Mouse (Mus musculus): Measurements from ENCODE around the gene Cnr2. TPM values are rescaled to one million over a fixed set of nuclear protein-coding genes. Genes with fewer than 3 reads are reported as not detected.
"Not testable (repeated sequence)": the region's sequence is repeated elsewhere in the genome, so short reads cannot be mapped to it uniquely, and the experiment has no call there.

Gene Cnr2
- polyA plus RNA-seq, 1 experiment from 2014 or later, result 0.29 TPM

DNA sequence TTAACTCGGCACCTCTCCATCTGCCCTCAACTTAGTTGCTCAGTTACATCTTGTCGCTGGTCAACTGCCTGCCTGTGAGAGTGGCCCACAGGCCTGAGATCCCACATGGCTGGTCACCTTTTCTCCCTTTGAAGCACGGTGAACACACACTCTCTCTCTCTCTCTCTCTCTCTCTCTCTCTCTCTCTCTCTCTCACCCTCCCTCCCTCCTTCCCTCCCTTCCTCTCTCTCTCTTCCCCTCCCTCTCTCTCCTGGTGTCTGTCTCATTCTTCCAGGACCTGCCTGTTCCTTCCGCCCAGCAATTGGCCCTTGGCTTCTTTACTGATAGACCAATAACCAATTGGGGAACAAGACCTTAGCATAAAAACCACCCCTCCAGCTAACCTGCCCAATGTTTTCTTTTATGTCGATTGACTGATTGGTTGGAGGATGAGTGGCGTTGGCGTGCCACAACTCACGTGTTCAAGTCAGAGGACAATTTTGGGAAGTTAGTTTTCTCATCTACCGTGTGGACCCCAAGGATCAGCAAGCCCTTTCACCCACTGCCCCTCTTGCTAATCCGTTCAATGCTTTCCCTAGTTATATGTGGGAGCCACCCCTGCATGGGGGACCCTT, 31.1 kb downstream of the Cnr2 start:
- Histone ChIP-seq H3K4me2 (no peak overlapping the region), H3K4me1 (peaks cover 23% of the 10 kb centered on the region), H3K4me3 (no peak overlapping the region), H3K27me3 (replicated peaks) (no peaks in the 10 kb centered on the region), H3K27ac (replicated peaks) (no peak overlapping the region), H3K36me3 (peaks cover 51% of the 10 kb centered on the region), H3K9ac (no peak overlapping the region), H3K9me3 (no peaks in the 10 kb centered on the region)
- WGBS, result 70% methylated on average over 10 of the region's 10 CpGs
- ATAC-seq (ENCODE audit: extremely low read depth, insufficient number of reproducible peaks, low FRiP score, low TSS enrichment), result no peak

DNA sequence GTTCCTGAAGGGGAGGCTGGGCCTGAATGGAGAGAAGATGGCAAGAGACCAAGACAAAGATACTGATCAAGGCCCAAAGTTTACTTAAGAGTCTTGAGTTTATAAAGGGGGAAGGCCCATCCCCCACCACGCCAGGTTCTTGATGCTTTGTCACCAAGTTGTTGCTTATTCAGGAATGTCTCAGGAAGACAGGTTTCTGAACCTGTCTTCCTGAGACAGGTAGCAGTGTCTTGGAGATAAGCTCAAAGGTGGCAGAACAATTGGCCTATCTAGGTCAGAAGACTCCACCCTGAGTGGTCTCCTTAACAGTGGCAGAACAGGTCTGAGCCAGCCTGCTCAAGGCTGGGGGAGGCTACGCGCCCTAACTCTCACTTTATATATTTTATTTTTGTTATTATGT, 31.7 kb downstream of the Cnr2 start:
- WGBS, result 82% methylated on average over 3 of the region's 3 CpGs
- peaks cover 17% of the 10 kb centered on the region for H3K4me1 ChIP-seq
- H3K9ac ChIP-seq, result no peak overlapping the region
- no peak overlapping the region for H3K4me3 ChIP-seq
- no peak overlapping the region for H3K4me2 ChIP-seq
- no peak for ATAC-seq (ENCODE audit: extremely low read depth, insufficient number of reproducible peaks, low FRiP score, low TSS enrichment)
- H3K36me3 ChIP-seq, result peaks cover 55% of the 10 kb centered on the region
- H3K27ac ChIP-seq (replicated peaks), result no peak overlapping the region
- H3K9me3 ChIP-seq, result no peaks in the 10 kb centered on the region
- H3K27me3 ChIP-seq (replicated peaks), result no peaks in the 10 kb centered on the region

DNA sequence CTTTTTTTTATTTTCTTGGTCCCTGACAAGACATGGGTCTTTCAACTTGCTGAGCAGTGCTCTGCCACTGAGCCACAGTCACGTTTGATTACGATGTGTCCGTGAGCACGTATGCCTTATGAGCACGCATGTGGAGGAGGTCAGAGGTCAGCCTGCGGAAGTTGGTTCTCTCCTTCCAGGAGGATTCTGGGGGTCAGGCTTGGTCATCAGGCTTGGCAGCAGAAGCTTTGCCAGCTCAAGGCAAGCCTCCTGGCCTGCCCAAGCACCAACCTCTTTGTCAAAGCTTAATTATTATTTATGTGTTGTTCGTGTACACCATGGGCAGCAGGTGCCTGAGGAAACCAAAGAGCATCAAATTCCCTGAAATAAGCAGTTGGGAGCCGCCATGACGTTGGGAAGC, 33.2 kb downstream of the Cnr2 start:
- no peak overlapping the region for H3K27ac ChIP-seq (replicated peaks)
- H3K36me3 ChIP-seq, result peaks cover 58% of the 10 kb centered on the region
- 87% methylated on average over 9 of the region's 9 CpGs for WGBS
- no peaks in the 10 kb centered on the region for H3K9me3 ChIP-seq
- no peak for ATAC-seq (ENCODE audit: extremely low read depth, insufficient number of reproducible peaks, low FRiP score, low TSS enrichment)
- H3K27me3 ChIP-seq (replicated peaks), result no peaks in the 10 kb centered on the region
- H3K4me1 ChIP-seq, result peaks cover 15% of the 10 kb centered on the region
- no peak overlapping the region for H3K4me3 ChIP-seq
- no peak overlapping the region for H3K9ac ChIP-seq
- H3K4me2 ChIP-seq, result no peak overlapping the region

DNA sequence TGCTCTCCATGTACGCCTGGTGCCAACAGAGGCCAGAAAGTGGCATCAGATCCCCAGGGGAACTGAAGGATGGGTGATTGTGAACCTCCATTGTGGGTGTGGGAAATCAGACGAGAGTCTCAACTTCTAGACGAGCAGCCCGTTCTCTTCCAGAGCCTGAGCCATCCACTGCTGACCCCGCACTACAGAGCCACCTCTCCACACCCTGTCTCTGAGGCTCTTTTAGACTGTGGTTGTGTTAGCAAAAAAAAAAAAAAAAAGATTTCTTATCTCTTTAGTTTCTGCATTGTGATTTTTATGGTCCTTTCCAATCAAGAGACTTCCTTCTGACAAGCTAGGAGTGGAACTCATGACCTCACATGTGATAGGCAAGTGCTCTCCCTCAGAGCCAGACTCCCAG, 34.2 kb downstream of the Cnr2 start:
- Histone ChIP-seq H3K27ac (replicated peaks) (no peak overlapping the region), H3K9ac (no peak overlapping the region), H3K36me3 (peaks cover 60% of the 10 kb centered on the region), H3K27me3 (replicated peaks) (no peaks in the 10 kb centered on the region), H3K4me2 (no peak overlapping the region), H3K9me3 (no peaks in the 10 kb centered on the region), H3K4me3 (no peak overlapping the region), H3K4me1 (peaks cover 15% of the 10 kb centered on the region)
- 84% methylated on average over 5 of the region's 5 CpGs for WGBS
- ATAC-seq (ENCODE audit: extremely low read depth, insufficient number of reproducible peaks, low FRiP score, low TSS enrichment), result no peak

DNA sequence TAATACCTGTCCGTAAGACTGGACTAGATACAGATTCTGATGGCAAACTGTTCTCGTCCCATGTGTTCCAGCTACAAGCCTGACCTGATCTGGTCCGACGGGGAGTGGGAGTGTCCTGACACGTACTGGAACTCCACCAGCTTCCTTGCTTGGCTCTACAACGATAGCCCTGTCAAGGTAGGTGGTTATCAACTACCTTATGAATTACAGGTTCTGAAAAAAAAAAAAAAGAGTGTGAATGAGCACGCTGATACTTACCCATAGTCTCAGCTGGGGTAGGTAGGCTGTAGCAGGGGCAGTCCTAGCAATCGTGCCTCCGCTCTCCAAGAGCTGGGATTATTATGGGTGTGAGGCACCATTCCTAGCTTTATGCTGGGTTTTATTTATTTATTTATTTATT, 34.6 kb downstream of the Cnr2 start:
- no peak overlapping the region for H3K9ac ChIP-seq
- 81% methylated on average over 9 of the region's 9 CpGs for WGBS
- no peak overlapping the region for H3K27ac ChIP-seq (replicated peaks)
- no peaks in the 10 kb centered on the region for H3K27me3 ChIP-seq (replicated peaks)
- no peak for ATAC-seq (ENCODE audit: extremely low read depth, insufficient number of reproducible peaks, low FRiP score, low TSS enrichment)
- no peaks in the 10 kb centered on the region for H3K9me3 ChIP-seq
- H3K4me3 ChIP-seq, result no peak overlapping the region
- no peak overlapping the region for H3K4me2 ChIP-seq
- peaks cover 57% of the 10 kb centered on the region for H3K36me3 ChIP-seq
- H3K4me1 ChIP-seq, result peaks cover 18% of the 10 kb centered on the region

DNA sequence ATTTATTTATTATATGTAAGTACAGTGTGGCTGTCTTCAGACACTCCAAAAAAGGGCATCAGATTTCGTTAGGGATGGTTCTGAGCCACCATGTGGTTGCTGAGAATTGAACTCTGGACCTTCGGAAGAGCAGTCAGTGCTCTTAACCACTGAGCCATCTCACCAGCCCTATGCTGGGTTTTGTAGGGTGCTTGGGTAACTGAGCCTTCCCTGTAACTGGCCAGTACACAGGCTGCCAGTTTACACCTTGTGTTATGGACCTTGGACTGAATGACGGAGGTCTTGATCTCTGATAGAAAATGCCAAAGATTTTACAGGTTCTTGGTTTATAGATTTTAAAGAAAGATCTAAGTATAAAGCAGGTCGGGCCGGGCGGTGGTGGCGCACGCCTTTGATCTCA, 35.0 kb downstream of the Cnr2 start:
- Histone ChIP-seq H3K36me3 (peaks cover 57% of the 10 kb centered on the region), H3K4me2 (no peak overlapping the region), H3K9me3 (no peaks in the 10 kb centered on the region), H3K27ac (replicated peaks) (no peak overlapping the region), H3K4me3 (no peak overlapping the region), H3K9ac (no peak overlapping the region), H3K4me1 (peaks cover 17% of the 10 kb centered on the region), H3K27me3 (replicated peaks) (no peaks in the 10 kb centered on the region)
- ATAC-seq (ENCODE audit: extremely low read depth, insufficient number of reproducible peaks, low FRiP score, low TSS enrichment), result no peak
- 94% methylated on average over 8 of the region's 8 CpGs for WGBS

DNA sequence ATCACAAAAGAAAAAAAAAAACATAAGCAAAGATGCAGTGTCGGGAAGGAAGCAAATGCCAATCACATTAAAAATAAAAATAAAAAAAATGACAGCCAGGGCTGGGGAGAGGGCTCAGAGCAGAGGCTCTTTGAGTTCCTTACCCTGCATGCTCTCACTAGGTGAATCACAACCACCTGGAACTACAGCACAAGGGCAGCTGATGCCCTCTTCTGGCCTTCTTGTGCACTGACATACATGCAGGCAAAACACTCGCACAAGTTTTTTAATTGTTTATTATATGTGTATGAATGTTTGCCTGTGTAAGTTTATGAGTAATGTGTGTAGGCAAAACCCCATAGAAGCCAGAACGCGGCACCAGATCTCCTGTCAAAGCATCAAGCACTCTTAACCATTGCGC, 36.6 kb downstream of the Cnr2 start:
- Histone ChIP-seq H3K27ac (replicated peaks) (no peak overlapping the region), H3K9ac (no peak overlapping the region), H3K9me3 (no peaks in the 10 kb centered on the region), H3K27me3 (replicated peaks) (no peaks in the 10 kb centered on the region), H3K36me3 (peaks cover 53% of the 10 kb centered on the region), H3K4me3 (no peak overlapping the region), H3K4me1 (peaks cover 11% of the 10 kb centered on the region), H3K4me2 (no peak overlapping the region)
- 58% methylated on average over 5 of the region's 5 CpGs for WGBS
- ATAC-seq (ENCODE audit: extremely low read depth, insufficient number of reproducible peaks, low FRiP score, low TSS enrichment), result no peak

DNA sequence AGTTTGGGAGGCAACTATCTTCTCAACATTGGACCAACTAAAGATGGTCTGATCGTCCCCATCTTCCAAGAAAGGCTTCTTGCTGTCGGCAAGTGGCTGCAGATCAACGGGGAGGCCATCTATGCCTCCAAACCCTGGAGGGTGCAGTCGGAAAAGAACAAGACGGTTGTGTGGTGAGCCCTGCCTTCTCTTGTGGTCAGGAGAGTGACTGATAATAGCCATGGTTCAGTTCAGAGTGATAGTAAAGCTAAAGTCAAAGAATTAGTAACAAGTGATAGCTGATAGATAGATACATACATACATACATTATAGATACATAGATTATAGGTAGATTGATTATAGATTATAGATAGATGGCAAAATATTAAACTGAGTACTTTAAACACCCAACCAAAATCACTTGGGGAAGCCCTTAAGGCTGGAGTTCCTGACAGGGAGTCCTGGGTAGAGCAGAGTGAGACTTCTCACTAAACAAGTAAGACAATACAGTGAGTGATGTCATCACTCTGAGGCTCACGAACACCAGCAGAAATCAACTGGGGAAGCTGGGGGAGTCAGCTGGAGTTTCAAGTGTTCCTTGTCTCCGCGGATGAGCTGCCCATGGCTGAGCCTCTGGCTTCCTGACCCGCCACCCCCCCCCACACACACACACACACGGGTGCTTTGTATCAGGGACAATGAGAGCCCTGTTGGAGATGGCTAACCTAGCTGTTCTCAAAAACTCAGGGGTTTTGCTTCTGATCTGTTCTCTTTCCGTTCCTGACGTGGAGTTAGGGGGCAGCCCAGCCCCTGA, 39.7 kb downstream of the Cnr2 start:
- no peak for ATAC-seq (ENCODE audit: extremely low read depth, insufficient number of reproducible peaks, low FRiP score, low TSS enrichment)
- no peaks in the 10 kb centered on the region for H3K9me3 ChIP-seq
- no peak overlapping the region for H3K4me3 ChIP-seq
- H3K27me3 ChIP-seq (replicated peaks), result no peaks in the 10 kb centered on the region
- H3K4me2 ChIP-seq, result no peak overlapping the region
- H3K9ac ChIP-seq, result no peak overlapping the region
- H3K36me3 ChIP-seq, result peaks cover 64% of the 10 kb centered on the region
- H3K27ac ChIP-seq (replicated peaks), result no peak overlapping the region; the same call in 1 of the 2 replicates
- peaks cover 26% of the 10 kb centered on the region for H3K4me1 ChIP-seq
- 46% methylated on average over 12 of the region's 12 CpGs for WGBS

DNA sequence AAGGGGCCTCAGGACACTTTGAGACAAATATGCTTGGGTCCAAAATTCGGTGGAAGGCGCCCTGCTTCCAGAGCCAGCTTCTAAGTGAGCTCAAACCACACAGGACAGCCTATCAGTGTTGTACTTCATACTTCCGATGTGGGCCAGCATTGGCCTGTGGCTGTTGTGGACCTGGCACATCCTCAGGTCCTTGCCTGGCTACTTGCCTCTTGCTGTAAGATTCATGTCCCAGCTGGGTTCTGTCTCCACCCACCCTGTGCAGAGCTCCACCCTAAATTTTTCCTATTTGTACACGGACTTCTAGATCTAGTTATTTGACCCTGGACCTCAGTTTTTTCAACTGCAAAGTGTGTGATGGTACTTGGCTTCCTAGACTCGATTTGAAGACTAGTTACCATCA, 40.3 kb downstream of the Cnr2 start:
- Histone ChIP-seq H3K9me3 (no peaks in the 10 kb centered on the region), H3K4me2 (no peak overlapping the region), H3K9ac (no peak overlapping the region), H3K4me1 (peaks cover 26% of the 10 kb centered on the region), H3K4me3 (no peak overlapping the region), H3K27ac (replicated peaks) (no peak overlapping the region; the same call in 1 of the 2 replicates), H3K36me3 (peaks cover 62% of the 10 kb centered on the region), H3K27me3 (replicated peaks) (no peaks in the 10 kb centered on the region)
- ATAC-seq (ENCODE audit: extremely low read depth, insufficient number of reproducible peaks, low FRiP score, low TSS enrichment), result no peak
- WGBS, result 52% methylated on average over 5 of the region's 5 CpGs

DNA sequence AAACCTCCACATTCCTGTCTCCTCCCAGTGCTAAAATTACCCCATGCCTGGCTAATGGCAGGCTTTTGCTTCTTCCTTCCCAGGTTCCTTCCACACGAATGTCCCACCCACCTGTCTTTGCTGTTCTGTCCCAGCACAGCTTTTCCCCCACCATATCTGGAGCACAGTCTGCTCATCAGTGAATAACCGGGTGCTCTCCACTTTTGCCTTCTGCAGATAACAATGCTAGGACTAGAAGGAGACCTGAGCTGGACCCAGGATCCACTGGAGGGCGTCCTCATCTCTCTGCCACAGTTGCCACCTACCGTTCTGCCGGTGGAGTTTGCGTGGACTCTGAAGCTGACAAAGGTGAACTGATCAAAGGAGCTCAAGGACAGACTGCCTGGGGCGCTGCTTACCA, 43.7 kb downstream of the Cnr2 start:
- H3K9ac ChIP-seq, result no peak overlapping the region
- H3K27me3 ChIP-seq (replicated peaks), result no peaks in the 10 kb centered on the region
- WGBS, result 70% methylated on average over 7 of the region's 7 CpGs
- no peak for ATAC-seq (ENCODE audit: extremely low read depth, insufficient number of reproducible peaks, low FRiP score, low TSS enrichment)
- peaks cover 52% of the 10 kb centered on the region for H3K36me3 ChIP-seq
- no peak overlapping the region for H3K4me2 ChIP-seq
- no peaks in the 10 kb centered on the region for H3K9me3 ChIP-seq
- H3K27ac ChIP-seq (replicated peaks), result no peak overlapping the region
- peaks cover 37% of the 10 kb centered on the region for H3K4me1 ChIP-seq
- no peak overlapping the region for H3K4me3 ChIP-seq

DNA sequence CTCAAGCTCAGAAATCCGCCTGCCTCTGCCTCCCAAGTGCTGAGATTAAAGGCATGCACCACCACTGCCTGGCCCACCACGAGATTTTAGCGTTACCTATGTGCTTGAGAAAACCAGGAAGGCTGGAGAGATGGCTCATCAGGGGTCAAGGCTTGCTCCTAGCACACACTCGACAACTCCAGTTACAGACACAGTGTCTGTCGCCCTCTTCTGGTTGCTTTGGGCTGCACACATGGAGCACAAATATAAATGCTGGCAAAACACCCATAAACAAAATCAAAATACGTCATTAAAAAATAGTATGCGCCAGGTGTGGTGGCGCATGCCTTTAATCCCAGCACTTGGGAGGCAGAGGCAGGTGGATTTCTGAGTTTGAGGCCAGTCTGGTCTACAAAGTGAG, 45.8 kb downstream of the Cnr2 start:
- not testable (repeated sequence) for H3K9me3 ChIP-seq; H3K4me3 ChIP-seq; ATAC-seq (ENCODE audit: extremely low read depth, insufficient number of reproducible peaks, low FRiP score, low TSS enrichment); H3K4me2 ChIP-seq; H3K27ac ChIP-seq (replicated peaks); H3K27me3 ChIP-seq (replicated peaks); H3K9ac ChIP-seq
- H3K36me3 ChIP-seq, result peaks cover 41% of the 10 kb centered on the region
- H3K4me1 ChIP-seq, result peaks cover 35% of the 10 kb centered on the region
- 82% methylated on average over 8 of the region's 8 CpGs for WGBS

DNA sequence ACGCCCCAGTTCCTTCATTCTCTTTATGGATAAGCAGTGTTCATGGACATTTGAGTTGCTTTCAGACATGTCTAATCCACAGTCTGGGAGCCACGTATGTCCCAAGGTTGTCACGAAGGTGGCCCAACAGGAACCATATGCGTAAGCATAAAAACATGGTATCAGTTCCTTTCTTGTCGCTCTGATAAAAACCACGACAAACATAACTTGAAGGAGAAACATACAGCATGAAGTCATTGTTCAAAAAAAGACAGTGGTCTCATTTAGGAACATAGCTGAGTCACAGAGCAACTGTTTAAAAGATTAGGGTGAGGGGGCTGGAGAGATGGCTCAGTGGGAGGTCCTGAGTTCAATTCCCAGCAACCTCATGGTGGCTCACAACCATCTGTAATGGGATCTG, 47.0 kb downstream of the Cnr2 start:
- no peaks in the 10 kb centered on the region for H3K9me3 ChIP-seq
- no peak for ATAC-seq (ENCODE audit: extremely low read depth, insufficient number of reproducible peaks, low FRiP score, low TSS enrichment)
- 47% methylated on average over 6 of the region's 6 CpGs for WGBS
- H3K4me3 ChIP-seq, result no peak overlapping the region
- H3K36me3 ChIP-seq, result peaks cover 40% of the 10 kb centered on the region
- peaks cover 33% of the 10 kb centered on the region for H3K4me1 ChIP-seq
- no peaks in the 10 kb centered on the region for H3K27me3 ChIP-seq (replicated peaks)
- no peak overlapping the region for H3K9ac ChIP-seq
- no peak overlapping the region for H3K4me2 ChIP-seq
- H3K27ac ChIP-seq (replicated peaks), result no peak overlapping the region

Data from heart, embryonic 13.5 days (tissue).